Comparison of ENCODE assay signal across 16 mouse cellular contexts in the genomic region with DNA sequence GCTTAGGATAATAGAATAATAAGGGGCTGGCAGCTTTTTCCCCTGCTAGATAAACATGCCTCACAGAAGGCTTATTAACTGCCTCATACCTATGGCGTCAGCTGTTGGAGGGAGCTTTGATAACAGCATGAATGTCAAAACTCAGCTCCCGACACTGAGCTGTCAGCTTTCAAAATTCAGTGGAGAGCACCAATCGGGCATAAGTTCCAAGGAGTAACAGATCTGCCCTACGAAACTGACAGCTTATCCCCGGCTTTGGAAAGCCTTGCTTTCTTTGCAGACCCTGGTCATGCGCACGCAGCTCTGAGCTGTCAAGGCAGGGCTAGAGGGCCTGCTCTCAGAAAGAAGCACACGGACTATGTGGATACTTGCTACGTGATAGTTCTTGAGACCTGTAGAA.
DNase-seq lines count a peak whose midpoint lies in the region; ATAC-seq and TF ChIP-seq lines count a peak whose summit lies in the region.
"Had no signal": no experiment of that assay in that cellular context is flagged by ENCODE, and none has a peak within 500 bp of the region (broad histone marks: within the 10 kb centered on the region; RNA-seq: fewer than 3 reads in every experiment).

No protein-coding gene starts in this region.

- DNase-seq in gastrocnemius, postnatal 14 days, result peak; percentile 3
- no peak for DNase-seq in gastrocnemius, adult 2 months
- peak; percentile 5 for DNase-seq in left cerebral cortex, postnatal 4 days
- DNase-seq in left cerebral cortex, adult 11 months (ENCODE audit: low spot score), result no peak
- DNase-seq in retina, postnatal 1 day, result peak; percentile 21
- no peak for DNase-seq in kidney, adult 11 months
- no peak for DNase-seq in urinary bladder, postnatal 25 days (ENCODE audit: low spot score)
- DNase-seq: adrenal gland, adult 8-10 months; cerebellum, adult 11-12 months; right cerebral cortex, postnatal 25 days; thymus, postnatal 14 days had no signal

- no peak overlapping the region for H3K27ac ChIP-seq in gastrocnemius, adult 2 months
- H3K27ac ChIP-seq: hindbrain, embryonic 10.5 days; limb, embryonic 15.5 days; neural tube, embryonic 12.5 days had no signal

- no peak for TF ChIP-seq CTCF in gastrocnemius, adult 2 months (IDR thresholded peaks at IDR 0.05)

- intact Hi-C loops in gastrocnemius, postnatal 14 days (cut with DNase I; ENCODE audit: low total_unique reads), result no loop called here
- intact Hi-C loops in gastrocnemius, adult 2 months (cut with DNase I), result no loop called here
- intact Hi-C loops in left cerebral cortex, postnatal 4 days (cut with DNase I), result no loop called here

- no peak overlapping the region for H3K4me3 ChIP-seq in gastrocnemius, adult 2 months
- H3K4me3 ChIP-seq: hindbrain, embryonic 10.5 days; limb, embryonic 15.5 days; neural tube, embryonic 12.5 days had no signal

- peak; percentile 57 for ATAC-seq in megakaryocyte-erythroid progenitor cell, adult 5-6 weeks (replicated peaks; ENCODE audit: low FRiP score, low TSS enrichment, poor library complexity, severe bottlenecking)
- ATAC-seq: inflammation-experienced regulatory T-cells, adult 6 months had no signal

Comparison
In these comparisons a context has a peak if more than half of its experiments do, and no peak if none do; other contexts are left out.
1. DNase-seq: peak in gastrocnemius, postnatal 14 days (single experiment), left cerebral cortex, postnatal 4 days (single experiment) and retina, postnatal 1 day (single experiment); none in gastrocnemius, adult 2 months (single experiment), left cerebral cortex, adult 11 months (single experiment), kidney, adult 11 months (single experiment) and urinary bladder, postnatal 25 days (single experiment).